Mouse (Mus musculus): ENCODE results near the gene Rrad. TPM values are rescaled to one million over a fixed set of nuclear protein-coding genes. Genes with fewer than 3 reads are reported as not detected.
"Not testable (repeated sequence)": the region's sequence is repeated elsewhere in the genome, so short reads cannot be mapped to it uniquely, and the experiment has no call there.

The Rrad gene
- polyA plus RNA-seq (2021): 56.1 TPM

DNA sequence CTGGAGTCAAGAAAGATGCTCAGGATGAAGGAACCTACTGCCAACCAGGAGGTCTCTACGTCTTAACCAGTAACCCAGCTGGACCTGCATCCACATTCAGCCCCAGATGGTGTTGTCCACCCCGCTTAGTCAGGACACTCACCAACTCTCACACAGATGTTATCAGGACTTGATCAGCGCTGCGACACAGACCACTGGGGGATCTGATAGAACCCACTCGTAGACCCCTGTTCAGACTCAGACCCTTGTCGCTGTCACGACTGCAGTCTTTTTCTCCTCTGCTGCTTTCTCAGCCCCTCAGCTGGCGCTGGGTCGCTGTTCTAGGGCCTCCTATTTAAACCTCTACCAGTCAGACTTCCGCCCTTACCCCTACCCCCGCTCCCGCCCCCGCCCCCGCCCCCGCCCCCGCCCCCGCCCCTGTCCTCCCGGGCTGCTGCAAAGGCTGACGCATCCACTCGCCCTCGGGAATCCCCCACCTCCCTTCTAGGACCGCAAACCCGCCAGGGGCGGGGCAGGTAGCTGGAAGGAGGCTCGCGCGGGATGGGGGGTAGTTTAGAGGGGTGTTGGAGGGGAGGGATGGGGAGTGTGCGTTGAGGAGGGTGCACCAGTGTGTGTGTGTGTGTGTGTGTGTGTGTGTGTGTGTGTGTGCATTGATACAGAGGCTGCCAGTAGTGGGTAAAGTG lies at the start of gene Rrad:
Gene Rrad, minus strand, starts transcription at position 347 of the 683 bp plus-strand sequence.
- ATAC-seq: peak; percentile 57

GRCm38 (mm10) chr8:104655614-104656013 lies 24.5 kb upstream of the Rrad start:
- CTCF ChIA-PET: interaction anchor here (1.0 to 1.8 kb wide), 4 partner anchors 14 to 57 kb away, joined by 4 to 9 read pairs (median 6); partner anchors contain the start of gene Ciao2b
- in situ Hi-C loops (cut with MboI; ENCODE audit: low pct_unique_long_range_greater_than_20kb): loop anchor here (10.0 kb wide), 1 partner anchor 369 kb away; no protein-coding TSS in a partner anchor
- TF ChIP-seq CTCF (IDR thresholded peaks at IDR 0.05): no peak
- ATAC-seq (no peak), DNase-seq (ENCODE audit: low read depth, low spot score) (no peak)
- peaks cover 51% of the 10 kb centered on the region for H3K27me3 ChIP-seq
- POLR2A ChIA-PET: no interaction called here

More for the DNA sequence above, at the start of gene Rrad:
- POLR2A ChIA-PET: interaction anchor here (0.9 to 1.2 kb wide), 3 partner anchors 11 to 40 kb away, joined by 3 to 4 read pairs (median 3); partner anchors contain the start of genes Ciao2b and Pdp2
- CTCF ChIA-PET: interaction anchor here (1.4 to 1.6 kb wide), 3 partner anchors 10 to 28 kb away, joined by 3 to 7 read pairs (median 4); no protein-coding TSS in a partner anchor
- in situ Hi-C loops (cut with MboI; ENCODE audit: low pct_unique_long_range_greater_than_20kb): loop anchor here (10.0 kb wide), 1 partner anchor 664 kb away; the partner anchor contains the start of genes E2f4 and Exoc3l
- TF ChIP-seq CTCF (IDR thresholded peaks at IDR 0.05): no peak
- no peaks in the 10 kb centered on the region for H3K27me3 ChIP-seq
- DNase-seq (ENCODE audit: low read depth, low spot score): no peak

DNA sequence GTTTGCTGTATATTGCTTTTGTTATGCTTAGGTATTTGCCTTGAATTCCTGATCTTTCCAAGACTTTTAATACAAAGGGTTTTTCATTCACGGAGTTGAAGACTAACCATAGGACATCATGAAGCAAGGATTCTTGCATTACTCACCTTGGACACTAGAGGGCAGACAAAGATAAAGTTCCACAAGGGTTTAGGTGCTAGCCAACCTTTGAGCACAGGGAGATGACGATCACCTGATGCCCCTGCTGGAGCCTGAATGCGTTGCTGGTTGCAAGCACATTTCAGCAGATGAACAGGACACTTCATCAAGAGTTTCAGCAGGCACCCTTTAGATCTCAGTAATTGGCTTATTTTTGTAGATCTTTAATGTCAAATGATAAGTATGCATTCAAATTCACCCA lies 23.9 kb upstream of the Rrad start:
- in situ Hi-C loops (cut with MboI; ENCODE audit: low pct_unique_long_range_greater_than_20kb): loop anchor here (10.0 kb wide), 1 partner anchor 370 kb away; no protein-coding TSS in a partner anchor
- ChIA-PET POLR2A (interaction anchor here (0.6 kb wide), 1 partner anchor 36 kb away, joined by 4 read pairs; no protein-coding TSS in a partner anchor), CTCF (interaction anchor here (1.0 to 1.8 kb wide), 4 partner anchors 13 to 57 kb away, joined by 4 to 9 read pairs (median 6); partner anchors contain the start of gene Ciao2b)
- peaks cover 51% of the 10 kb centered on the region for H3K27me3 ChIP-seq
- ATAC-seq (peak; percentile 97), DNase-seq (ENCODE audit: low read depth, low spot score) (peak; percentile 39)
- peak; percentile 96 for TF ChIP-seq CTCF (IDR thresholded peaks at IDR 0.05)

DNA sequence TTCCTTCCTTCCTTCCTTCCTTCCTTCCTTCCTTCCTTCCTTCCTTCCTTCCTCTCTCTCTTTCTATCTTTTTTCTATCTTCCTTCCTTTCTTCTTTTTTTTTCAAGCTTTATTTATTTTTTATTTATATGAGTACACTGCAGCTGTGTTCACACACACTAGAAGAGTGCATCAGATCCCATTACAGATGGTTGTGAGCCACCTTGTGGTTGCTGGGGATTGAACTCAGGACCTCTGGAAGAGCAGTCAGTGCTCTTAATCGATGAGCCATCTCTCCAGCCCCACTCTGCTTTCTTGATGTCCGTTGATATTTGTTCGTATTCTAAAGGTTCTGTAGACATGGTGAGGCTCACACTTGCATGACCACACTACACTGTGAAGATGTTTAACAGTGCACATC lies 13.1 kb upstream of the Rrad start:
- H3K27me3 ChIP-seq; DNase-seq (ENCODE audit: low read depth, low spot score); in situ Hi-C loops (cut with MboI; ENCODE audit: low pct_unique_long_range_greater_than_20kb); ATAC-seq: not testable (repeated sequence)
- POLR2A ChIA-PET: interaction anchor here (0.7 kb wide), 1 partner anchor 60 kb away, joined by 6 read pairs; no protein-coding TSS in a partner anchor
- CTCF ChIA-PET: interaction anchor here (1.2 to 6.7 kb wide), 3 partner anchors 20 to 42 kb away, joined by 4 to 44 read pairs (median 15); partner anchors contain the start of gene Cdh16

GRCm38 (mm10) chr8:104642324-104642654 lies 11.2 kb upstream of the Rrad start:
- ChIA-PET CTCF (interaction anchor here (0.7 to 6.7 kb wide), 4 partner anchors 13 to 44 kb away, joined by 3 to 44 read pairs (median 4); no protein-coding TSS in a partner anchor), POLR2A (interaction anchor here (1.4 kb wide), 1 partner anchor 12 kb away, joined by 4 read pairs; the partner anchor contains the start of gene Rrad)
- in situ Hi-C loops (cut with MboI; ENCODE audit: low pct_unique_long_range_greater_than_20kb): no loop called here
- ATAC-seq (no peak), DNase-seq (ENCODE audit: low read depth, low spot score) (no peak)
- TF ChIP-seq CTCF (IDR thresholded peaks at IDR 0.05): no peak
- H3K27me3 ChIP-seq: no peaks in the 10 kb centered on the region

DNA sequence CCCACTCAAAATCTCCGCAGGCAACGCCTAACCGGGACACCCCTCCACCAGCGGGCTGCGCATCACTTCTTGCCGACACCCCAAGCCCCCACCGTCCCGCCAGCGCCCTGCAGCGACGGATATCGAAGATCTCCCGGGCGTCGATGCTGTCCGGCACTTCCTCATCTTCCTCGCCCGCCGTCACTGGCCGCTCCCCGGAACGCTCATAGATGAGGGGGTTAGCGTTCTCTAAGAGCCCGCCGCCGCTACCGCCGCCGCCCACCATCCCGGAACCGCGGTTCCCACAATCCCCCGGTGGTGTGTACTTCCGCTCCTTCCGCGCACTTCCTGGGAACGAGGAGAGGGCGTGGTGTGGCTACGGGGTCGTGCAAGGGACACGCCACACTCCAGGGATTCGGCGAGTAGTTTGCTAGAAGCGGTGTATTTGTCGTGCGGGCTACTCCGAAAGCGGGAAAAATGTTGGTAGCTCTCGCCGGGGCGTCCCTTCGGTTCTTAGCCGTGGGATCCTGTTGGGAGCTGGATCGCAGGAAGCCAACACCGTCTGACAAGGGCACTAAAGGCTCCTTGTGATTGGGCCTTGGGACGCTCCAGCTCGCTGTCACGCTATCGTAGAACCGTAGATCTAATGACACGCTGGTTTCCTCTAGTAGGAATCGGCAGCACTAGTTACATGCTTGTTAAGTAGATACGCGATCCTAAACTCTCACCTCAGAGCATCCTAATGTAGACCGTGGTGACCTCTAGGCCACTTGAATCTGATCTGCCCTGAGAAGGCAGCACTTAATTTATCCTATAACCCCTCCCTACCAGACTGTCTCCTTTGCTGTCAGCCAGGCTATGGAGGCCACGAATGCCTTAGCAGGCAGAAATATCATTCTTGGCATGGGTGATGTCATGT lies 10.5 kb upstream of the Rrad start, which contains the start of gene Ciao2b:
Gene Ciao2b, minus strand, starts transcription at position 540 of the 898 bp plus-strand sequence.
- in situ Hi-C loops (cut with MboI; ENCODE audit: low pct_unique_long_range_greater_than_20kb): no loop called here
- POLR2A ChIA-PET: interaction anchor here (1.4 kb wide), 1 partner anchor 11 kb away, joined by 4 read pairs; the partner anchor contains the start of gene Rrad
- DNase-seq (ENCODE audit: low read depth, low spot score): no peak
- CTCF ChIA-PET: interaction anchor here (0.7 to 6.7 kb wide), 4 partner anchors 14 to 43 kb away, joined by 3 to 44 read pairs (median 4); no protein-coding TSS in a partner anchor
- TF ChIP-seq CTCF (IDR thresholded peaks at IDR 0.05): no peak
- no peaks in the 10 kb centered on the region for H3K27me3 ChIP-seq
- peak; percentile 92 for ATAC-seq

DNA sequence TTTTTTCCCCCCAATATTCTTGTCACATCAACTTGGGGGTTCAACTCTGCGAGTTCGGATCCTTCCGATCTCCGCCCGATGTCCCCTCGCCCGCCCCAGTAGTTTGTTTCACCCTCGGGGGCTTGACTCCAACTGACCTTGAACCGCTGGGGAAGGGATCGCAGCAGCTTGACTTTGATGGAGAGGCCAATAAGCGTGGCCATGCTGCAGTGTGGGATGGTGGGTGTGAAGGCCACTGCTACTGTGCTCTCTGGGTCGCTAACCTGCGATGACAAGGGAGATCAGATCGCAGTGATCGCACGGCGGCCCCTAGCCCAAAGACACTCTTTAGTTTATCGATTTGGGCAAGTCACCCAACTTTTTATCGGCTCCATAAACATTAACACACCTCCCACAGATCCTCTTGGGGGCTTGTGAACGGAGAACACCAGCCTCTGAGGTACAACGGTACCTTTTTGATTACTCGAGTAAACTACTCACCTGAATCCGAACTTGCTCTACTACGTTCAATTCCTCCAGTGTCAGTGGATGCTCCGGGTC lies 9.8 kb upstream of the Rrad start:
- DNase-seq (ENCODE audit: low read depth, low spot score) (no peak), ATAC-seq (no peak)
- ChIA-PET CTCF (interaction anchor here (6.7 kb wide), 1 partner anchor 38 kb away, joined by 44 read pairs; no protein-coding TSS in a partner anchor), POLR2A (no interaction called here)
- no peaks in the 10 kb centered on the region for H3K27me3 ChIP-seq
- in situ Hi-C loops (cut with MboI; ENCODE audit: low pct_unique_long_range_greater_than_20kb): no loop called here
- TF ChIP-seq CTCF (IDR thresholded peaks at IDR 0.05): no peak

DNA sequence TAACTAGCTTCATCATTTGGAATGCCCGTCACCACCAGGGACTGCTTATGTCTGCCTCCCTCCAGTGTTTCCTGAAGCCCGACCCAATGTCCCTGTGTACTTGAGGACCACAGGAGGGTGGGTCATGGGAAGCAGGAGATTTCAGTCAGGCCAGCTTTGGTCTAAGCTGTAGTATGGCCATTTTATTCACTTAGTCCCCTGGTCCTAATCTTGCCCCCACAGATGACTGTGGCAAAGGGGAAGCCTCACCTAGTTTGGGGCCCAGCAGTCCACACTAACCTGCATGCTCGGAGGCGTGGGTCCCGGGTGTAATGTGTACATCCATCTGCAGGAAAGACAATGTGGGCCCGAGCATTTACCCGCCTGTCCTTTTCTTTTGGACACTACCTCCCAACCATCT lies 9.1 kb upstream of the Rrad start:
- no peak for ATAC-seq
- POLR2A ChIA-PET: no interaction called here

DNA sequence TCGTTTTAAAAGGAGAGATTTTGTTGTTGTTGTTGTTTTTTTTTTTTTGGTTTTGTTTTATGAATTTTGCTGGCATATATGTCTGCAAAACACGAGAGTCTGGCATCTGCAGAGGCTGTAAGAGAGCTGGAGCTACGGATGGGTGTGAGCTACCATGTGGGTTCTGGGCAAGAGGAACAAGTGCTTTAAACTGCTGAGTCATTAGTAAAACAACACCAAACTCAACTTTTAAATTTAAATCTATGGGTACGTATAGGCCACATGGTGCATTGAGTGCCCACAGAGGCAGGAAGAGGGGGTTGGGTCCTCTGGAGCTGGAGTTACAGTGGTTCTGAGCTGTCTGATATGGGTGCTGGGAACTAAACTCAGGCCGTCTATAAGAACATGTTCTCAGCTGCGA lies 6.9 kb upstream of the Rrad start:
- ATAC-seq (no peak), DNase-seq (ENCODE audit: low read depth, low spot score) (no peak)
- in situ Hi-C loops (cut with MboI; ENCODE audit: low pct_unique_long_range_greater_than_20kb): loop anchor here (10.0 kb wide), 1 partner anchor 657 kb away; the partner anchor contains the start of genes E2f4 and Exoc3l
- no peak for TF ChIP-seq CTCF (IDR thresholded peaks at IDR 0.05)
- ChIA-PET POLR2A (interaction anchor here (1.1 kb wide), 1 partner anchor 27 kb away, joined by 4 read pairs; no protein-coding TSS in a partner anchor), CTCF (interaction anchor here (1.8 to 1.9 kb wide), 2 partner anchors 16 to 17 kb away, joined by 4 read pairs; no protein-coding TSS in a partner anchor)
- H3K27me3 ChIP-seq: no peaks in the 10 kb centered on the region

More for the DNA sequence above, 9.1 kb upstream of the Rrad start:
- no peaks in the 10 kb centered on the region for H3K27me3 ChIP-seq
- in situ Hi-C loops (cut with MboI; ENCODE audit: low pct_unique_long_range_greater_than_20kb): no loop called here
- DNase-seq (ENCODE audit: low read depth, low spot score): no peak
- no peak for TF ChIP-seq CTCF (IDR thresholded peaks at IDR 0.05)
- CTCF ChIA-PET: interaction anchor here (0.8 to 6.7 kb wide), 2 partner anchors 16 to 38 kb away, joined by 3 to 44 read pairs; partner anchors contain the start of gene Cdh16
